Mouse (Mus musculus) heart, embryonic 13.5 days (tissue): ENCODE measurements around the gene Ostc. TPM values are rescaled to one million over a fixed set of nuclear protein-coding genes. Genes with fewer than 3 reads are reported as not detected.
A peak's percentile ranks its signal among the peaks of the same experiment; 100 is the strongest.

ENCODE experiments used
- ATAC-seq: fragments of 200-750 bp; cut with Nextera tagmentation; 2 replicates; pipeline ENCODE4 v1.8.0; 2017; ENCODE audit warnings: moderate TSS enrichment; ENCODE audit not compliant: insufficient number of reproducible peaks, low FRiP score, low TSS enrichment; ENCODE audit errors: extremely low read depth
- H3K27ac ChIP-seq: fragments of 300-500 bp; sonication (generic); replicated peaks from 2 replicates; pipeline ENCODE4 v1.5.1; 2015; ENCODE audit warnings: moderate library complexity, mild to moderate bottlenecking, inconsistent platforms
- H3K27me3 ChIP-seq: fragments of 300-500 bp; sonication (generic); replicated peaks from 2 replicates; pipeline ENCODE4 v1.6.1; 2015; ENCODE audit warnings: mild to moderate bottlenecking, inconsistent platforms
- H3K36me3 ChIP-seq: fragments of 300-500 bp; sonication (generic); 2 replicates; pipeline ENCODE4 v1.6.1; 2015; ENCODE audit warnings: mild to moderate bottlenecking, inconsistent platforms
- H3K4me1 ChIP-seq: fragments of 300-500 bp; sonication (generic); 2 replicates; pipeline ENCODE4 v1.6.1; 2015; ENCODE audit warnings: inconsistent platforms
- H3K4me2 ChIP-seq: fragments of 300-500 bp; sonication (generic); 2 replicates; pipeline ENCODE4 v1.6.1; 2015; ENCODE audit warnings: inconsistent platforms, mild to moderate bottlenecking, moderate library complexity
- H3K4me3 ChIP-seq: fragments of 300-500 bp; sonication (generic); 2 replicates; pipeline ENCODE4 v1.5.1; 2015; ENCODE audit warnings: moderate library complexity, mild to moderate bottlenecking, inconsistent platforms
- H3K9ac ChIP-seq: fragments of 300-500 bp; sonication (generic); 2 replicates; pipeline ENCODE4 v1.6.1; 2015; ENCODE audit warnings: inconsistent platforms, mild to moderate bottlenecking, moderate library complexity
- H3K9me3 ChIP-seq: fragments of 300-500 bp; sonication (generic); 2 replicates; pipeline ENCODE4 v1.6.1; 2016; ENCODE audit warnings: inconsistent platforms
- WGBS: fragments of 180-500 bp; shearing (Covaris S2); methylation state at CpG from one replicate; pipeline ENCODE4 v1.1.7; 2015; ENCODE audit warnings: mixed read lengths; 5-methylcytosine and 5-hydroxymethylcytosine counted together
- polyA plus RNA-seq: library from polyadenylated mRNA; unstranded; fragments of >200 nt; fragmentation: Nextera tagmentation; extraction: Ambion mirVana; gene quantifications from 2 replicates; pipeline ENCODE4 v1.2.1, GENCODE M21; 2015

Gene Ostc
- polyA plus RNA-seq, 1 experiment from 2014 or later = 242 TPM

DNA sequence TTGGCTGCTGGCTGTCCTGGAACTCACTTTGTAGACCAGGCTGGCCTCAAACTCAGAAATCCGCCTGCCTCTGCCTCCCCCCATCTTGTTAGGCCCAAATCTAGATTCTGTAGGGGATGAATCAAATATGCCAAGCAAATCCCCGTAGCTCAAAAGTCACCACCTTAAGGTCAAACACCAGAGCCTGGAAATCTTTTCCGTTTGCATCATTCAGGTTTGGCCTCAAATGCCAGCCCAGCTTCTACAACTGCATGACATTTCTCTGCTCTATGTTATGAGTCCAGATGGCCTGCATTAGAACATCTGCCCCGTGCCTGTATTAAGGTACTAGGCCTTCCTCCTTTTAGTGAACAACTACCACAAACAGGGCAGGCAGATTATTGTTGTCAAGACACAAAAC, 18.4 kb upstream of the Ostc start:
- Histone ChIP-seq H3K9ac (peak overlapping the region; percentile 99; the same call in 1 of the 2 replicates), H3K4me2 (no peak overlapping the region), H3K9me3 (no peaks in the 10 kb centered on the region), H3K27me3 (no peaks in the 10 kb centered on the region), H3K36me3 (peaks cover 50% of the 10 kb centered on the region), H3K4me3 (no peak overlapping the region), H3K4me1 (peaks cover 29% of the 10 kb centered on the region), H3K27ac (no peak overlapping the region)
- 80% methylated on average over 4 of the region's 4 CpGs for WGBS
- ATAC-seq = no peak

GRCm38 (mm10) chr3:130727036-130727435, 17.8 kb upstream of the Ostc start:
- H3K27me3 ChIP-seq = no peaks in the 10 kb centered on the region
- WGBS = 65% methylated on average over 1 of the region's 1 CpGs
- H3K9ac ChIP-seq = 0 out of 2 replicates have a peak overlapping the region, but pooled peaks have one; percentile 10

DNA sequence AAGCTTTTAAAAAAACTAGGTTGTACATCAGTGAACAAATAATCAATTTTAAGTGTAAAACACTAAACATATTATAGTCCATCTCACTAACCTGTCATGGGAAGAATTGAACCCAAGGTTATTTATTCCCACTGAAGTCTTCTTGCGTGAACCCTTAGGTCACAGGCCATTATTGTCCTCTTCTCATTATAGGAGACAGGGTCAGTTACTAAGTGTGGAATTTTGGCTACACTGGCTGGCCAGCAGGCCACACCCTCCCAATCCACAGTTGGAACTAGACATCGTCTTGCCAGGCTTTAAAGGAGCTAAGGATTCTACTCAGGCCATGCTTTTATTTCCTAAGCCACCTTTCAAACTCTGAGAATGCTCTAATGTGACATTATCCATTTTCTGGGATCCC, 16.5 kb upstream of the Ostc start:
- Histone ChIP-seq H3K9me3 (no peaks in the 10 kb centered on the region), H3K36me3 (peaks cover 50% of the 10 kb centered on the region), H3K9ac (no peak overlapping the region), H3K4me1 (peaks cover 25% of the 10 kb centered on the region), H3K4me2 (no peak overlapping the region), H3K27ac (no peak overlapping the region), H3K4me3 (no peak overlapping the region), H3K27me3 (no peaks in the 10 kb centered on the region)
- ATAC-seq = no peak
- WGBS = 75% methylated on average over 2 of the region's 2 CpGs

More at GRCm38 (mm10) chr3:130727036-130727435, 17.8 kb upstream of the Ostc start:
- Histone ChIP-seq H3K9me3 (no peaks in the 10 kb centered on the region), H3K4me1 (peaks cover 29% of the 10 kb centered on the region), H3K4me2 (no peak overlapping the region), H3K4me3 (no peak overlapping the region), H3K27ac (no peak overlapping the region), H3K36me3 (peaks cover 50% of the 10 kb centered on the region)
- no peak for ATAC-seq

- WGBS = 78% methylated on average over 11 of the region's 11 CpGs
- no peak for ATAC-seq
These were observed 13.7 kb upstream of the Ostc start for GRCm38 (mm10) chr3:130722733-130723478.

DNA sequence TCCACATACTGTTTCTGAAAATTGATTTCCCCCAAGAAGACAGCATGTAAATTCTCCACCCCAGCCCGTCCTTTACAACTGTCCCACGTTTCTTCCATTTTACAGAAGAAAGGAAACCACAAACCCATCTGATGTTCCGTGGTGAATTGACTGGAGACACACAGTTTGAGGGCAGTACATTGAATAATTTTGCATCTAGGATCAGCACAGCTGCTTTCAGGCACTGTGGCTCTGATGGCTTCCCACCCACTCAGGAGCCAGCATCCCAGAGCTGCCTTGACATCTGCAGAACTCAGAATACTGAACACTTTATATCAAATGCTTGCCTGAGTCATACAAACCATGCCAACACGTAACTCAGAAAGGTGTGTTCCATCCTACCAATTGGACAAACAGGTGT, 11.0 kb upstream of the Ostc start:
- Histone ChIP-seq H3K4me2 (no peak overlapping the region), H3K27ac (no peak overlapping the region), H3K9me3 (no peaks in the 10 kb centered on the region), H3K4me1 (no peaks in the 10 kb centered on the region), H3K27me3 (no peaks in the 10 kb centered on the region), H3K36me3 (peaks cover 11% of the 10 kb centered on the region; the same call in 1 of the 2 replicates), H3K9ac (no peak overlapping the region), H3K4me3 (no peak overlapping the region)
- WGBS = 73% methylated on average over 4 of the region's 4 CpGs
- no peak for ATAC-seq

More at GRCm38 (mm10) chr3:130722733-130723478, 13.7 kb upstream of the Ostc start:
- Histone ChIP-seq H3K36me3 (peaks cover 37% of the 10 kb centered on the region), H3K27me3 (no peaks in the 10 kb centered on the region), H3K4me1 (peaks cover 9% of the 10 kb centered on the region), H3K27ac (no peak overlapping the region), H3K4me3 (no peak overlapping the region), H3K9ac (no peak overlapping the region), H3K4me2 (no peak overlapping the region), H3K9me3 (no peaks in the 10 kb centered on the region)

GRCm38 (mm10) chr3:130718871-130719270, 9.6 kb upstream of the Ostc start:
- Histone ChIP-seq H3K27me3 (no peaks in the 10 kb centered on the region), H3K9me3 (no peaks in the 10 kb centered on the region), H3K9ac (no peak overlapping the region), H3K4me1 (no peaks in the 10 kb centered on the region), H3K4me3 (no peak overlapping the region), H3K36me3 (no peaks in the 10 kb centered on the region), H3K27ac (no peak overlapping the region), H3K4me2 (no peak overlapping the region)
- WGBS = 70% methylated on average over 4 of the region's 4 CpGs
- no peak for ATAC-seq

DNA sequence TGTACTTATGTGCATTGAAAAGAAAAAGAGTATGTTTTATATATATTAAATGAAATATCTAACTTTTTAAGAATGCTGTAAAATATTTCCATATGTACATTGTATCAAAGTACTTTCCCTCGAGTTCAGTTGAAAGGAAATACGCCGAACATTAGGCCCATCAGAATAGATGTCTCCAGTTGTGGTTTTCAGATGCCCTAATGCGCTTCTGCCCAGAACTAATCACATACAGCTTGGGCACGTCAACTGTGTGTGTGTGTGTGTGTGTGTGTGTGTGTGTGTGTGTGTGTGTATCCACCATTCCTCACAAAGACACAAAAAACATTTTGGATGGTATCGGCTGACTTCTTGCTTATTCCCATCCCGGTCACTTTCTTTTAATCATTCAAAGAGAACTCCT, 7.3 kb upstream of the Ostc start:
- H3K27me3 ChIP-seq = no peaks in the 10 kb centered on the region
- H3K27ac ChIP-seq = no peak overlapping the region
- H3K4me2 ChIP-seq = no peak overlapping the region
- H3K4me1 ChIP-seq = no peaks in the 10 kb centered on the region
- no peaks in the 10 kb centered on the region for H3K36me3 ChIP-seq
- no peaks in the 10 kb centered on the region for H3K9me3 ChIP-seq
- 81% methylated on average over 7 of the region's 7 CpGs for WGBS
- ATAC-seq = no peak
- no peak overlapping the region for H3K9ac ChIP-seq
- no peak overlapping the region for H3K4me3 ChIP-seq

DNA sequence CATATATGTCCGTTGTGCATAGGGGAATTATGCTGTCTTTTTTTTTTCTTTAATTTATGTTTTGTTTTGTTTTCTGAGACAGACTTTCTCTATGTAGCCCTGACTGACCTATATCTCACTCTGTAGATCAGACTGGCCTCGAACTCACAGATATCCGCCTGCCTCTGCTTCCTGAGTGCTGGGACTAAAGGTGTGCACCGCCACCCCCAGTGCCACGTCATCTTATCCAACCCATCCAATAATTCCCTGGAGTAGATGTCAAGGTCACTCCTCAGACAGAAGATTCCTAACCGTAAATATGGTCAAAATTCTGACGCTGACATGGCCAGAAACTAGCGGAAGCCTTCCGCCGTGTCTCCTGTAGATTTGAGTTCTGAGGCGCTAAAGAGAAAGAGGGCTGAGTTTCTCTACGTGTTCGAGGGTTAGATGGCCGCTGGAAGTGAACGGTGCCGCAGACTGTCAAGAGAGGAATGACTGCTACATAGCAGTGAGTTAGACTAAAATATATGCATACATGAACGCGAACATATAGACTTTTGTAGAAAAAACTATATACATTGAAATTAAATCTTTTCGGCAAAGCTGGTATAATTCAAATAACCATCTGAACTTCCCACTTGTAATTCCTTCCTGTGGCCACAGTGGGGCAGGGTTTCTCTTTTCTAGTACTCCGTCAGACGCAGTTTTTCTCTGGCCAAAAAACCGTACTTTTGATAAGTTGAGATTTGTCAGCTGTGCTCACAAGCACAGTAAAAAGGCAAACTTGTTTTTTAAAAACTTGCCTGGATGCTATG, 5.7 kb upstream of the Ostc start:
- Histone ChIP-seq H3K4me2 (peak overlapping the region; percentile 71), H3K27me3 (no peaks in the 10 kb centered on the region), H3K9me3 (no peaks in the 10 kb centered on the region), H3K9ac (peak overlapping the region; percentile 77), H3K27ac (peak overlapping the region; percentile 36; the same call in 1 of the 2 replicates), H3K4me1 (peaks cover 3% of the 10 kb centered on the region), H3K4me3 (peak overlapping the region; percentile 54), H3K36me3 (no peaks in the 10 kb centered on the region)
- ATAC-seq = no peak
- WGBS = 14% methylated on average over 22 of the region's 22 CpGs

DNA sequence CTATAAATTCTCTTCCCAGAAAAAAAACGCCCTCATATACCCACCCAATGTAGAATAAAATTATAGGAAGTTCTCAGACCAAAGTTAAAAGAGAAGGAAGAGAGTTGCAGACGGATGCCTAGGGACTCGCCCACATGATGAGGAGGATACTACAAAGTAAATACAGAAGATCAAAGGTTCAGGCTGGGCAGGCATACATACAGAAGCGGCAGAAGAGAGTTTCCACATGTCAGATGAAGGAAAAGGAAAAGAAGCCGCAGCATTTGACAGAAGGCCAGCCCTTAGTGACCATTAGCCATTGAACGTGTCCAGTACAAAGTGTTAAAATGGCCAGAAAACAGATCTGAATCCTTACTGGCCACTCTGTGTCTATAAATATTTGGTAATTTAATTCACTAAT, 3.6 kb upstream of the Ostc start:
- Histone ChIP-seq H3K4me1 (peaks cover 12% of the 10 kb centered on the region), H3K4me2 (no peak overlapping the region), H3K4me3 (no peak overlapping the region), H3K27me3 (no peaks in the 10 kb centered on the region), H3K36me3 (no peaks in the 10 kb centered on the region), H3K27ac (no peak overlapping the region), H3K9ac (no peak overlapping the region), H3K9me3 (no peaks in the 10 kb centered on the region)
- ATAC-seq = no peak
- 60% methylated on average over 6 of the region's 6 CpGs for WGBS

DNA sequence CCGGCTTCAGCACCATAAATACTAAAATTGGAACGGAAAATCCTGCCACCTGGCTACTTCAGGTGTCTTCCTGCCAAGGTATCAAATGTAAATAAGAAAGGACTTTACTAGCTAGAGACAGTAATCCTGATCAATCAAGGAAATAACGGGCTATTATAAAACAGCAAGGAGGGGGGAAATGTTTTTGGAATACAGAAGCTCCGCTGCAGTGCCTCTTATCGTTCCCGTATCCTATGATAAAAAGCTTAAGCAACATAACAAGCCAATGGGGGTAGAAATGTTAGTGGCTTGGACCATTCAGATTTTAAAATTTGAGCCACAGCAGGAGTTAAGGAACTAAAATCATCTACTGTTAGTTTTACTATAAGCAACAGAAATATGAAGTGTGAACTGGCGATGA, 859 bp upstream of the Ostc start:
- no peak for ATAC-seq
- Histone ChIP-seq H3K9me3 (no peaks in the 10 kb centered on the region), H3K4me2 (peak overlapping the region; percentile 84), H3K4me1 (peaks cover 22% of the 10 kb centered on the region), H3K9ac (peak overlapping the region; percentile 56; the same call in 1 of the 2 replicates), H3K4me3 (peak overlapping the region; percentile 88), H3K36me3 (peaks cover 5% of the 10 kb centered on the region), H3K27ac (no peak overlapping the region), H3K27me3 (no peaks in the 10 kb centered on the region)
- WGBS = 47% methylated on average over 7 of the region's 7 CpGs

GRCm38 (mm10) chr3:130708529-130708928, 715 bp downstream of the Ostc start:
- Histone ChIP-seq H3K27ac (peak overlapping the region; percentile 89), H3K9me3 (no peaks in the 10 kb centered on the region), H3K4me1 (peaks cover 22% of the 10 kb centered on the region), H3K9ac (peak overlapping the region; percentile 93), H3K4me2 (peak overlapping the region; percentile 84), H3K27me3 (no peaks in the 10 kb centered on the region), H3K4me3 (peak overlapping the region; percentile 88), H3K36me3 (peaks cover 18% of the 10 kb centered on the region)
- no peak for ATAC-seq
- WGBS = 0% methylated on average over 5 of the region's 5 CpGs
